Mouse (Mus musculus) liver, postnatal 0 days (tissue): ENCODE results near the gene Msi2. TPM values are rescaled to one million over a fixed set of nuclear protein-coding genes. Genes with fewer than 3 reads are reported as not detected.

Experiments used
- ATAC-seq: fragments of 200-750 bp; cut with Nextera tagmentation; 2 replicates; pipeline ENCODE4 v1.8.0; 2017; ENCODE audit warnings: mild to moderate bottlenecking, moderate library complexity
- DNase-seq: peaks from one replicate; pipeline ENCODE4 v3.0.0-alpha.2; 2016
- H3K27ac ChIP-seq: fragments of 300-500 bp; sonication (generic); 2 replicates; pipeline ENCODE4 v1.5.1; 2014; ENCODE audit warnings: antibody characterized with exemption, moderate library complexity, mild to moderate bottlenecking, low read depth
- H3K27me3 ChIP-seq: fragments of 300-500 bp; sonication (generic); 2 replicates; pipeline ENCODE4 v1.6.1; 2014; ENCODE audit warnings: low read length, control low read depth, mixed read lengths; ENCODE audit not compliant: insufficient read depth
- H3K36me3 ChIP-seq: fragments of 300-500 bp; sonication (generic); replicated peaks from 2 replicates; pipeline ENCODE4 v1.6.1; 2014; ENCODE audit warnings: mild to moderate bottlenecking, control low read depth, low read length, moderate library complexity, mixed read lengths; ENCODE audit not compliant: insufficient read depth
- H3K4me1 ChIP-seq: fragments of 300-500 bp; sonication (generic); 2 replicates; pipeline ENCODE4 v1.6.1; 2014; ENCODE audit warnings: antibody characterized with exemption, mild to moderate bottlenecking, control low read depth; ENCODE audit not compliant: insufficient read depth
- H3K4me2 ChIP-seq: fragments of 300-500 bp; sonication (generic); 2 replicates; pipeline ENCODE4 v1.6.1; 2014; ENCODE audit warnings: low read depth, mild to moderate bottlenecking, low read length, moderate library complexity, mixed read lengths
- H3K4me3 ChIP-seq: fragments of 300-500 bp; sonication (generic); 2 replicates; pipeline ENCODE4 v1.5.1; 2014; ENCODE audit warnings: low read depth, low read length
- H3K9ac ChIP-seq: fragments of 300-500 bp; sonication (generic); replicated peaks from 2 replicates; pipeline ENCODE4 v1.6.1; 2014; ENCODE audit warnings: mild to moderate bottlenecking, moderate library complexity
- H3K9me3 ChIP-seq: fragments of 300-500 bp; sonication (generic); 2 replicates; pipeline ENCODE4 v1.6.1; 2016; ENCODE audit warnings: mild to moderate bottlenecking, control low read depth, low read length, mixed read lengths
- CTCF ChIP-seq: sonication (generic); IDR thresholded peaks from 2 replicates; pipeline ENCODE4 v1.5.1; 2016; ENCODE audit warnings: antibody characterized with exemption, low read depth
- EP300 ChIP-seq: IDR thresholded peaks from 2 replicates; pipeline ENCODE4 v1.6.1; 2016; ENCODE audit warnings: antibody characterized with exemption, low read depth, mild to moderate bottlenecking
- WGBS: fragments of 180-500 bp; shearing (Covaris S2); extraction: QIAGEN DNeasy Blood & Tissue Kit; methylation state at CpG from one replicate; pipeline ENCODE4 v1.1.7; 2014; ENCODE audit not compliant: insufficient replicate concordance; 5-methylcytosine and 5-hydroxymethylcytosine counted together
- polyA plus RNA-seq: library from polyadenylated mRNA; unstranded; fragments of >200 nt; fragmentation: Nextera tagmentation; extraction: Ambion mirVana; gene quantifications from 2 replicates; pipeline ENCODE4 v1.2.1, GENCODE M21; 2015

The Msi2 gene
- polyA plus RNA-seq, 1 experiment from 2014 or later: 3.7 TPM

- Histone ChIP-seq H3K4me3 (no peak overlapping the region), H3K36me3 (no peaks in the 10 kb centered on the region; the same call in 1 of the 2 replicates), H3K4me2 (no peak overlapping the region), H3K9me3 (no peaks in the 10 kb centered on the region), H3K4me1 (peaks cover 57% of the 10 kb centered on the region), H3K27me3 (no peaks in the 10 kb centered on the region), H3K9ac (no peak overlapping the region), H3K27ac (no peak overlapping the region)
- 29% methylated on average over 4 of the region's 4 CpGs for WGBS
- DNase-seq (no peak), ATAC-seq (no peak)
- no peak for TF ChIP-seq CTCF
- 0 out of 2 replicates have a peak, but pooled peaks have one; percentile 33 for TF ChIP-seq EP300
Observed at GRCm38 (mm10) chr11:88608584-88608983, 109.7 kb downstream of the Msi2 start.

GRCm38 (mm10) chr11:88607725-88608383 is 110.5 kb downstream of the Msi2 start:
- Histone ChIP-seq H3K4me3 (no peak overlapping the region), H3K27me3 (no peaks in the 10 kb centered on the region), H3K27ac (no peak overlapping the region), H3K4me2 (no peak overlapping the region), H3K9ac (no peak overlapping the region), H3K36me3 (no peaks in the 10 kb centered on the region; the same call in 1 of the 2 replicates), H3K4me1 (peaks cover 50% of the 10 kb centered on the region), H3K9me3 (no peaks in the 10 kb centered on the region)
- DNase-seq (no peak), ATAC-seq (no peak)
- TF ChIP-seq EP300 (no peak), CTCF (no peak)
- 77% methylated on average over 11 of the region's 12 CpGs for WGBS

- Histone ChIP-seq H3K36me3 (no peaks in the 10 kb centered on the region; the same call in 1 of the 2 replicates), H3K4me1 (peaks cover 39% of the 10 kb centered on the region), H3K27me3 (no peaks in the 10 kb centered on the region), H3K27ac (0 out of 2 replicates have a peak overlapping the region, but pooled peaks have one; percentile 29), H3K9ac (no peak overlapping the region), H3K9me3 (no peaks in the 10 kb centered on the region), H3K4me2 (no peak overlapping the region), H3K4me3 (no peak overlapping the region)
- DNase-seq (no peak), ATAC-seq (no peak)
- WGBS: 52% methylated on average over 6 of the region's 6 CpGs
- no peak for TF ChIP-seq EP300
- TF ChIP-seq CTCF: no peak
Observed at GRCm38 (mm10) chr11:88605771-88606170, 112.5 kb downstream of the Msi2 start.

- peaks cover 45% of the 10 kb centered on the region for H3K4me1 ChIP-seq
- no peak for DNase-seq
- 0 out of 2 replicates have a peak overlapping the region, but pooled peaks have one; percentile 9 for H3K4me2 ChIP-seq
Observed at GRCm38 (mm10) chr11:88605098-88605525, 113.2 kb downstream of the Msi2 start.

GRCm38 (mm10) chr11:88604635-88605034 is 113.7 kb downstream of the Msi2 start:
- DNase-seq: no peak
- Histone ChIP-seq H3K4me3 (no peak overlapping the region), H3K9me3 (no peaks in the 10 kb centered on the region), H3K27ac (no peak overlapping the region), H3K27me3 (no peaks in the 10 kb centered on the region), H3K4me2 (no peak overlapping the region), H3K4me1 (peaks cover 50% of the 10 kb centered on the region), H3K36me3 (no peaks in the 10 kb centered on the region; the same call in 1 of the 2 replicates), H3K9ac (no peak overlapping the region)
- TF ChIP-seq CTCF (no peak), EP300 (no peak)
- ATAC-seq: 0 out of 2 replicates have a peak, but pooled peaks have one; percentile 17
- WGBS: 59% methylated on average over 2 of the region's 2 CpGs

More at GRCm38 (mm10) chr11:88605098-88605525, 113.2 kb downstream of the Msi2 start:
- H3K36me3 ChIP-seq: no peaks in the 10 kb centered on the region; the same call in 1 of the 2 replicates
- H3K4me3 ChIP-seq: no peak overlapping the region
- no peak overlapping the region for H3K9ac ChIP-seq
- 48% methylated on average over 12 of the region's 12 CpGs for WGBS
- no peaks in the 10 kb centered on the region for H3K9me3 ChIP-seq
- H3K27me3 ChIP-seq: no peaks in the 10 kb centered on the region
- 0 out of 2 replicates have a peak overlapping the region, but pooled peaks have one; percentile 29 for H3K27ac ChIP-seq
- peak; percentile 48; the same call in 1 of the 2 replicates for ATAC-seq
- TF ChIP-seq EP300 (peak; percentile 22; the same call in 1 of the 2 replicates), CTCF (no peak)

GRCm38 (mm10) chr11:88603366-88603765 is 114.9 kb downstream of the Msi2 start:
- ATAC-seq (no peak), DNase-seq (no peak)
- Histone ChIP-seq H3K4me1 (peaks cover 49% of the 10 kb centered on the region), H3K4me3 (no peak overlapping the region), H3K9me3 (no peaks in the 10 kb centered on the region), H3K9ac (no peak overlapping the region), H3K27me3 (no peaks in the 10 kb centered on the region), H3K27ac (no peak overlapping the region), H3K4me2 (no peak overlapping the region), H3K36me3 (no peaks in the 10 kb centered on the region)
- 72% methylated on average over 11 of the region's 11 CpGs for WGBS
- TF ChIP-seq CTCF (no peak), EP300 (no peak)
